Mouse (Mus musculus) C3H10T1/2 (cell line): ENCODE results near the gene Nfkbiz. TPM values are rescaled to one million over a fixed set of nuclear protein-coding genes. Genes with fewer than 3 reads are reported as not detected.

Experiments
- polyA plus RNA-seq, 2 experiments: library from polyadenylated mRNA; unstranded; fragments of >200 nt; fragmentation: generic; extraction: Trizol; gene quantifications; one replicate each; pipeline ENCODE4 v1.2.1; 2012; ENCODE audit warnings: missing spikeins in 2 of 2

The Nfkbiz gene
- 1 to 10 TPM in 1 of 2 experiments, under 1 TPM in 1; 0.19 to 1.7 TPM for polyA plus RNA-seq

GRCm38 (mm10) chr16:55838510-55839474 lies at the start of gene Nfkbiz:
Gene Nfkbiz (minus strand): TSS chr16:55838899.

Other genes with a start within 250 kb of the Nfkbiz start
- under 1 TPM; 0.15 to 0.80 TPM for gene Nxpe3, start 56.4 kb upstream of the Nfkbiz start, polyA plus RNA-seq
- gene Cep97, start 96.0 kb upstream of the Nfkbiz start, polyA plus RNA-seq: 1 to 10 TPM in 1 of 2 experiments, under 1 TPM in 1; 0.91 to 2.3 TPM
- gene Rpl24, start 127.4 kb upstream of the Nfkbiz start, polyA plus RNA-seq: 1,000 to 10,000 TPM; 1,867 to 3,636 TPM
- gene Zbtb11, start 135.0 kb upstream of the Nfkbiz start, polyA plus RNA-seq: 1 to 10 TPM in 1 of 2 experiments, under 1 TPM in 1; 0.16 to 1.6 TPM
- 10 to 100 TPM in 1 of 2 experiments, 1 to 10 TPM in 1; 6.5 to 29.1 TPM for gene Pcnp, start 190.8 kb upstream of the Nfkbiz start, polyA plus RNA-seq
- gene Trmt10c, start 198.9 kb upstream of the Nfkbiz start, polyA plus RNA-seq: 1 to 10 TPM in 1 of 2 experiments, under 1 TPM in 1; 0.23 to 1.9 TPM
- gene Senp7, start 209.4 kb upstream of the Nfkbiz start, polyA plus RNA-seq: 1 to 10 TPM in 1 of 2 experiments, under 1 TPM in 1; 0.15 to 2.5 TPM